Mouse (Mus musculus): ENCODE measurements around the gene Zdhhc1. TPM values are rescaled to one million over a fixed set of nuclear protein-coding genes. Genes with fewer than 3 reads are reported as not detected.

Zdhhc1 gene
- total RNA-seq, 2 experiments from 2014 or later, result 2.7 to 4.8 TPM

DNA sequence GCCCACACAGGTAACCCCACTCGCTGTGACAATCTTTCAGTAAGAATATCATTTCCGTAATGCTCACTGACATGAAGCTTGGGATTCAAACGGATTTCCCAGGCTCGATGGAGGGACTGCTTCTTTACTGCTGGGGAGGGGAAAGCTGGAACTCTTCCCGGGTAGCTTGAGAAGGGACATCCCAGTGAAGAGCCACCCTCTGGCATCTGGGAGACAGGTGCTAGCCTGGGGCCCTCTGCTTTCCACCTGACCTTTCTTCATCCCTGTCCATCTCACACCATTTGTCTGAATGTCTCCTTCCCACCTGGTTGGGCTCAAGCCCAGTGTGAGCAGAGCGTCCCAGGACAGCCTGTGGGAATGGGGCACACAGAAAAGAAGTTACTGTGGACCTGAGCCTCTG lies 30.5 kb downstream of the Zdhhc1 start:
- ATAC-seq (replicated peaks; ENCODE audit: poor library complexity), result no peak

DNA sequence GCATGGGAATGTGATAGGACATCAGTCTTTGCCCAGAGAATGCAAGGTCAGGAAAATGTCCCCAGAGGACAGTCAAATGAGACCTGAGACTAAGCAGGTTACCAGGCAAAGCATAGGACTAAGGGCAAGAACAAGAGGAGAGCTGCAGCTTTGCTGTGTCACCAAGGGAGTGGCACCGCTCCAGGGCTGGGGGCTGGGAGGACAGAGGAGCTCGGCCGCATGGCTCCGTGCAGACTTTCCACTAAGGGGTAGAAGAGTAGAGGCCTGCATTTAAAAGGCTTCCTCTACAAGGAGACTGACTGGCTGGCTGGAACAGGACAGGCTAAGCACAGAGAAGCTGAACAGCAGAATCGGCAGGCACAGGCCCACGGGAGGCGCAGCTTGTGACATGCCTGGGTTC lies 32.1 kb downstream of the Zdhhc1 start:
- peak; percentile 74 for ATAC-seq (replicated peaks; ENCODE audit: poor library complexity)

DNA sequence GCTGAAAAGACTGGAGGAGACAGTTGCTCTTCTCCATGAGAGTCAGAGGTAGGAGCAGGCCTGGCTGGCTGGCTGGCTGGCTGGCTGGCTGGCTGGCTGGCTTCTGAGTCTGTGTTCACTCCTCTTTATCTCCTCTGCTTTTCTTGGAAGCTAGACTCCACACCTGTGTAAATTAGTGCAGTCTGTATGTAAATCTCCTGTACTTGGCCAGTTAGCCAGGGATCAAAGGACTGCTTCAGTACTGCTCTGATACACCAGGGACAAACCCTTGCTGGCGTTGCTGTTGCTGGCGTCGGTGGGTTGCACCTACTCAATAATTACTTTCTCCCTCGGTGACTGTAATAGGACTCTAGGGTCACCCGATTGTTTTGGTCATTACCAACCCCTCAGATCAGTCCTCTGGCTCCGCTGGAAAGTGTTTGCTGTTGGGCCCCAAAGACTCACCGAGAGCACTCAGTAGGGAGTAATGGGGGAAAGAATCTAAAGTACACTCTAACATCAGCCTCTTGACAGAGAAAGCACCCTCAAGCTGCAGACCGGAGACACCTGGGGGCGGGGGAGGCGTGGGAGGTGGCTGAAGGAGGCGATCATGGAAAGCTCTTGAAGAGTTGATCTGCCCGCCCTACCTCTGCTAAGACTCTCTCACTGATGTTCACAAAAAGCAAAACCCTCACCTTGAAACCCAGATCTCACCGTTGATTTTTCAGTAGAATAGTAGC lies 35.5 kb downstream of the Zdhhc1 start:
- ATAC-seq (replicated peaks; ENCODE audit: poor library complexity), result no peak

DNA sequence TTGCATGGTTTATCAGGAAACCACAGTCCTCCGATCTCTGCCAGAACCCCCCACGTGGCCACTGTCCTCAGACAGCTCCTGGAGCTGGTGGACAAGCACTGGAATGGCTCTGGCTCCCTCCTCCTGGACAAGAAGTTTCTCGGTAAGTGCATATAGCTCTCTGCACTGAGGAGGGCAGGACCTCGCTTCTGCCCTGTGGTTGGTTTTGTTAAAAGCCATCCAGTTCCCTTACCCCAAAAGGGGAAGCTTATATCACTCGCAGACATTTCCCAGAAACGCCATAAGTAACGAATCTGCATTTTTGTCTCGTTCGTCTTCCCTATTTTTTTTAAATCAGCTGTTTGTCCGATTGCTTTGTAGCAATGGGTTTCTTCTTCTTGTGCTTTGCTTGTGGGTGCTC lies 41.5 kb downstream of the Zdhhc1 start:
- peak; percentile 74 for ATAC-seq (replicated peaks; ENCODE audit: poor library complexity)

DNA sequence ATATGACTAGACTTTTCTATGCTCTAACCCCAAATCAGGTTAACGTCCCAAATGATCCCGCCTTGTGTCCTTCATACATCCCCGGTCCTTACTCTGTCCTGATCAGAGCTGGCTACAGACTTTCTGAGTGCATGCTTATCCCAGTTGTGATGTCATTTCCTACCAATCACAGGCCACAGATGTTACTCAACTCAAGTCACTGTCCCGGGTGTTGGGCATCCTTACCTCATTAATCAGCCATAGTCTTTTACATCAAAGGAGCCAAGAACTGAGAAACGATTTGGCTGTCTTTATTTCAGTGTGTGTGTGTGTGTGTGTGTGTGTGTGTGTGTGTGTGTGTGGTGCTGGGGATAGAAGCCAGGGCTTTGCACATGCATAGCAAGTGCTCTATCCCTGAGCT lies 42.6 kb downstream of the Zdhhc1 start:
- ATAC-seq (replicated peaks; ENCODE audit: poor library complexity), result peak; percentile 50; the same call in 1 of the 2 replicates

DNA sequence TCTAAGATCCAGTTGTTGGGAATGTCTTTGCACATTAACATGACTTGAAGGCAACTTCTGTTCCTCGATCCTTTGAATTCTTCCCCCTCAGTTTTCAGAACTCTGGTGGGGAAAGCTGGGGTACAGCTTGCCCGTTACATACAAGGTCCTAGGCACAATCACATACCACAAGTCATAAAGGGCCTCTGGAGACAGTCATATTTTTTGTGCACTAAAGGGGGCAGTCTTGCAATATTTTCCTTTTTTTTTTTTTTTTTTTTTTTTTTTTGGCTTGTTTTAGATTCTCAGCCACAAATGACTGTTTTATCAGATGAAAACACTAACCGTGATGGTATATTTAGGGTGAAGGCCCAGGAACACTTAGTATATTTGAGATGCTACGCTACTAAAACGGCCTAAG lies 43.4 kb downstream of the Zdhhc1 start:
- peak; percentile 54 for ATAC-seq (replicated peaks; ENCODE audit: poor library complexity)

DNA sequence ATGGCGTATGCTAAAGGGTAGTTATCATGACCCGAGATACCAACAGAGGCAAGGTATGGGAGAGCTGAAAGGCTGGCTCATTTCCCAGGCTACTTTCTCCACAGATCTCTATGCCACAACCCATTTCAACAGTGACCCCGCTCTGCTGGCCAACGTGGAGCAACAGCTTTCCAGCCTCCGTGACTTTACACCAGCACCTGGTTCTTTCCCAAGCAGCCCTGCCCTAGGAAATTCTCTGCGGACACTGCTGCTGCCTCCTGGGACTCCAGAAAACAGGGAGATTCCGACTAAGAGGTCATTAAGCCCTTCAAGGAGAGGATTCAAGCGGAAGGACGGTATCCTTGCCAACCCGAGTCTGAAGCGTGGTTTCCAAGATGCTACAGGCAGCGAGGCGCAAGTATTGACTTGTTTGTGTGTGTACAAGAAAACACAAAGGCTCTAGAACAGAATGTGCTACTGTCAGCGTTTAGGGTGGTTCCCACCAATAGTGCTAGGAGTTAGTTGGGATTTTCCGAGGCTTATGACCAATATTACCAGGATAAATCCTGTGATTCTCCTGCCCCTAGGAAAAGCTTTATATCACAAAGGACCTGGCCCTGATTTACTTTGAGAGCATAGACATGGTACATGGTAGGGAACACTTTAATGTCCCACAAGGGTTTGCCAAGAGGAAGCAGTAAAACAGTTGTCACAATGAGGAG lies 44.6 kb downstream of the Zdhhc1 start:
- no peak for ATAC-seq (replicated peaks; ENCODE audit: poor library complexity)

DNA sequence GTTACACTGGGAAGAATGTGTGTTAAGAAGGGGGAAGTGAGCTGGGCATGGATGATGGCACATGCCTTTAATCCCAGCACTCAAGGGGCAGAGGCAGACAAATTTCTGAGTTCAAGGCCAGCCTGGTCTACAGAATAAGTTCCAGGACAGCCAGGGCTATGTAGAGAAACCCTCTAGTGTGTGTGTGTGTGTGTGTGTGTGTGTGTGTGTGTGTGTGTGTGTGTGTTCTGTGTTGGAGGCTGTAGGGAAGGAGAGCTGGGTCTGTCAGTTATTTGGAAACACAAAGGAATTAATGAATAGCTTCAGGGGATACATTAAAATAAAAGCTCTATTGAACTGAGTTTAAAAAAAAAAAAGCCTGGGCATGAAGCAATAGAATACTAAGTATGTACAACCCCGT lies 45.7 kb downstream of the Zdhhc1 start:
- ATAC-seq (replicated peaks; ENCODE audit: poor library complexity), result no peak

DNA sequence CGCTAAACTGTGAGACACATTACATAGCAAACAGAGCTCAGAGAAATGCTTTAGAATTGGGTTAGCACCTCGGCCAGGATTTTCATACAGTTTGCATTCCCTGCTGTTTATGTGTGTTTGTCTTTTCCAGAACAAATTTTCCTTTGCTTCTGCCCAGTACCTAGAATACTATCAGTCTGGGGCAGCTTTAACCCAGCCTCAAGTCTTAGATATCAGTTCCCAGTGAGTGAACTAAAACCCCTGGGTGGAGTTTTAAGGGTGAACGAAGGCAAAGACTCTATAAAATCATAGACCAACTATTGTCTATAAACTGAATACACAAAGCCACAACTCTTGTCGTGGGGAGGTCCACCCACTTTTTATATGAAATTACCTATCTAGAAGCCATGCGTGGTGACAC lies 48.1 kb downstream of the Zdhhc1 start:
- ATAC-seq (replicated peaks; ENCODE audit: poor library complexity), result peak; percentile 31

DNA sequence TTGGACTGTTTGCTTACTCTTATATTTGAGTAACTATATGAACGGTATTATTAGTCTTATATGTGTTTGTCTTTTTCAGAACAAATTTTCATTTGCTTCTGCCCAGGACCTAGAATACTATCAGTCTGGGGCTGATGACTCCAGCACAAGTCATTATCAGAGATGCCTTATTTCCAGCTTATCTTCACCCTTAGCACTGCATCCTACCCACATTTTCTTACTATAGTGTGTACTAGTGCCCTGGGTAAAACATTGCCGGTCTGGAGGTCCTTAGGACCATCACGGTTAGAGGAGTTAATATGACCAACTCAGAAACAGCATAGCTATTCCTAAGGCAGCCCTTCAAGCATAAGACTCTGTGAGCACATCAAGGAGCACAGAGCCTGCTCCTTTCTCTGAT lies 48.5 kb downstream of the Zdhhc1 start:
- peak; percentile 68 for ATAC-seq (replicated peaks; ENCODE audit: poor library complexity)

DNA sequence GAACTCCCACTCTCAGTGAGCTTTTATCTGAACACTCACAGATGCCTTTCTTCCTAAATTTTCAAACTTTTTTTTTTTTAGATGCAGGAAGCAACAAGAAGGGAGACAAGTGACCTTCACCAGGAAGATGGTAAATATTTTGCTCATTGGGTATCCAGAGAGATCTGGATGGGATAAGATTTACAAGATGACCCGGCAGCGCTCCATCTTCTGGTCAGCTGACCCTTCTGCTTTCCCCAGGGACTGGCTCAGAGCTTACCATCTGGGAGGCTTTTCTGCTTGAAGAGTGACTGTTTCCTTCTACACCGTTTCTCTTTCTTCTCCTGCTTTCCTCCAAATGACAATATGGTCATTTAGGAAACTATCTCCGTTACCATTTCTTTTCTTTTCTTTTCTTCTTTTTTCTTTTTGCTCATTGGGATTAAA lies 50.6 kb downstream of the Zdhhc1 start:
- ATAC-seq (replicated peaks; ENCODE audit: poor library complexity), result no peak

DNA sequence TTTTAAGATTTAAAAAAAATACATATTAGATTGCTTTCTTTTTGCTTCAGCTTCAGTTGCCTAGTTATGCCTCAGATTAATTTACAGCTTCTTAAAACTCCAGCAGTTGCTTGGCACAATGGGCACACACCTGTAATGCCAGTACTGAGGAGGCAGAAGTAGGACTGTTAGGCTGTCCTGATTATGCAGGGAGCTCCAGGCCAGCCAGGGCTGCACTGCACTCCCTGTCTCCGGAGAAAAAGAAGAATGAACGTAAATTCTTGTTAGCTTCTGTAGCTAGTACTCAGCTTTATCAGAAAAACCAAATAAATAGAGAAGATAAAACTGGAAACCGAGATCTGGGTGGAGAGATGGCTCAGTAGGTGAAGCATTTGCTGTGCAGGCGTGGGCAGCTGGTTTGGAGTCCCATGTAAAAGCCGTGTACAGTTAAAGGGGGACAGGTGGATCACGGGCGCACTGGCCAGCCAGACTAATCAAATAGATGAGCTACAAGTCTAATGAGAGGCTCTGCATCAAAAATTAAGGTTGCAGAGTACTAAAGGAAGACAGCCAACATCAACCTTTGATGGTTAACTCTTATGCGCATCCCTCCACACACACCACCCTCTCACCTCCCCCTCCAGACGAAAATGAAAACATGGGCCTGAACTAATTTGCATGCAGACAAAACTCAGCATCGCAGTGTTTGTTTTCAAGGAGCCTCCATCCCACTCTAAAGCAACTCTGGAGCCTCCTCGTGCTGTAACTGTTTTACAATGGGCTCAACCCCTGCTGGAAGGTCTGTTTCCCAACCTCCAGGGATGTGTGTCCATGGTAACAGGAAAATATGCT lies 51.2 kb downstream of the Zdhhc1 start:
- no peak for ATAC-seq (replicated peaks; ENCODE audit: poor library complexity)

DNA sequence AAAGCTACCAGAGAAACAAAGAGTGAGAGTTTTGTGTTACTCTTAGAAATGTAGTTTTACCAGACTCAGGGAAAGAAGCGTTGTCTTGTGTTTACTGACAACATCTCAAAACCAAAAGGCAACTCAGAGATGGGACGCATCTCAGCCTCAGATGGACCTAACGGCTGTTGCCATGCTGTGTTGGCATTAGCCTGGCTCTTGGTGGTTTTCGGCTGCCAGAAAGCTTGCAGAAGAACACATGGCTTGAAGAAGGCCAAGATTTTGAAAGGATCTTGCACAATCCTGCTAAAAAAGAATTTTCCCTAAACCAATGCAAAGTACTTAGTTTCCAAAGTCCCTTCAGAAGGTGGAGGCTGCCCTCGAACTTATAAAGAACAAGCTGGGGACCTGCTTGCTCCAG lies 54.0 kb downstream of the Zdhhc1 start:
- ATAC-seq (replicated peaks; ENCODE audit: poor library complexity), result no peak

DNA sequence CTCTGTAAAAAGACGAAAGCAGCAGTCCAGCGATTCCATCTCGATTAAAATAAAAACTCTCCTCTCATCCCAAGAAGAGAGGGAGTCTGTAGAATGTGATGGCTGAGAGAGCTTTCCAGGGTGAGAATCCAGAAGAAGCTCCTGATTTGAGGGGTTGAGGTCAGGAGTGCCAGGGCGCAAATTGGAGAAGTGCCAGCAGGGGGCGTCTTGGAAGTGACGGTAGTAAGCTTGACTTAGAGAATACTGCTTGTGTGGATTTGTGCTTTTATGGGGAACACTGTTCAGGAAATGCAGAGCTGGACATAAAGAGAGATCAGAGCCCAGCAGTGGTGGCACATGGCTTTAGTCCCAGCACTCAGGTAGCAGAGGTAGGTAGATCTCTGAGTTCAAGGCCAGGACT lies 55.3 kb downstream of the Zdhhc1 start:
- peak; percentile 58 for ATAC-seq (replicated peaks; ENCODE audit: poor library complexity)

DNA sequence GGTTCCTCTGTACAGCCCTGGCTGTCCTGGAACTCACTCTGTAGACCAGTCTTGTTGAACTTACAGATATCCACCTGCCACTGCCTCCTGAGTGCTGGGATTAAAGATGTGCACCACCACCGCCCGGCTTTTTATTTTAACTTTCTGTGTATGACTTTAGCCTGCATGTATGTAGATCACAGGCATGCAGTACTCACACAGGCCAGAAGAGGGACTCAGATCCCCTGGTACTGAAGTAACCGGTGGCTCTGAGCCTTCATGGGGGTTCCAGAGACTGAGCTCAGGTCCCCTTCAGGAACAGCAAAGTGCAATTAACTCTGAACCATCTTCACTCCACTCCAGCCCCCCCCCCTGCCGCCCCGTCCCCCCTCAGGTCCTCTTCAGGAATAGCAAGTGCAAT lies 57.8 kb downstream of the Zdhhc1 start:
- ATAC-seq (replicated peaks; ENCODE audit: poor library complexity), result peak; percentile 88

DNA sequence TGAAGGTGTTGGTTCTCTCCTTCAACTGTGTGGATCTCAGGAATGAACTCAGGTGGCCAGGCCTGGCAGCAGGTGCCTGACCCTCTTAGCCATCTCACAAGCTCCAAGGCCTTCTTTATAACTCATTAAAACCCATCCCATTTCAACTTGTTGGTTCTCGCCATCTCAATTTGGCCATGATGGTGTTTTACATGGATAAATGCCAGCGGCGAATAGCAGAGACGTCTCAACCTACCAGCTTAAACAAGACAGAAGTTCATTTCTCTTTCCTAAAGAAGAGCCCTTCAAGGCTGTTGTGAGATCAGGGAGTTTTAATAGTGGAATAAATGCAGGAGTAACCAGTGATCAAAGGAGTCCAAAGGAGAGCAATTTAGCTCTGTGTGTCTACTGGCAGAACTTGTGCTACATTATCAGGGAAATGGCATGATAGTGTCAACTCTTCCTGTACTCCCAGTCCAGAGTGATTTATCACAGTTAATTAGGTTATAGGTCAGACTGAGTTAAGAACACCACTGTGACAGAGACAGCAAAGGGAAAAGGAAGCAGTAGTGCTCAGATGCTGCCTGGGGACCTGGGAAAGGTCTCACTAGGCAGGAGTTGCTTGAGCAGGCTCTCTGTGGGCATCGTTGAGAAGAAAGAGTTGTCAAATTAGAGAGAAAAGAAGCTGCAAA lies 59.5 kb downstream of the Zdhhc1 start:
- no peak for ATAC-seq (replicated peaks; ENCODE audit: poor library complexity)

DNA sequence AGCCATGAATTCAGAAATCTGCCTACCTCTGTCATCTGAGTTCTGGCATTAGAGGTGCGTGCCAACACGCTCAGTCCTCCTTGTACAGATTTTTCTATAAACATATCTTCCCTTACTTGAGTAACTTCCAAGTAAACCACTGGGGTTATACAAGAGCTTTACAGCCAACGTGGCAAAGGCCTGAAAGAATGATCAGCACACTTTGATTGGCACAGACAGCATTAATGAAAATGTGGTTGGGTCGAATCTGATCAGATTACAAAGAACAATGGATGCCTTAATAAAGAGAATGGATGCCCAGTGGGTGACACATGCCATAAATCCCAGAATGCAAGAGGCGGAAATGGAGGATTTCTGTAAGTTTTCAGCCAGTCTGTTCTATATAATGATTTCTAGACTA lies 60.5 kb downstream of the Zdhhc1 start:
- no peak for ATAC-seq (replicated peaks; ENCODE audit: poor library complexity)

DNA sequence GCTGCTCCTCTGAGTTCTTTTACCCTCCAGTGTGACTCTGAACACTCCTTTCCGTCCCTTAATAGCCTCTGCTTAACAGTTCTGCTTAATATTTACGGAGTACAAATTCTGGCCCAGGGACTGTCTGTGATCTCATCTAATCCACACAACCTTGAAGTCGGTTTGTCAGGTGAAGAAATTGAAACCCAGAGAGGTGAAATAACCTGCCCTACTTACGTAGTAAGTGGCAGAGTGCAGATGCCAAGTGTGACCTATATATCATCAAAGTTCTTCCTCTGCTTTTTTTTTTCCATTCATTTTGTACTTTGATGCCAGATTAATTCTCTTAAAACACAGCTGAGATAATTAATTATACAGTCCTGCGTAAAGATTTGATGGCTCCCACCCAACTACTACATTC lies 62.6 kb downstream of the Zdhhc1 start:
- ATAC-seq (replicated peaks; ENCODE audit: poor library complexity), result no peak

DNA sequence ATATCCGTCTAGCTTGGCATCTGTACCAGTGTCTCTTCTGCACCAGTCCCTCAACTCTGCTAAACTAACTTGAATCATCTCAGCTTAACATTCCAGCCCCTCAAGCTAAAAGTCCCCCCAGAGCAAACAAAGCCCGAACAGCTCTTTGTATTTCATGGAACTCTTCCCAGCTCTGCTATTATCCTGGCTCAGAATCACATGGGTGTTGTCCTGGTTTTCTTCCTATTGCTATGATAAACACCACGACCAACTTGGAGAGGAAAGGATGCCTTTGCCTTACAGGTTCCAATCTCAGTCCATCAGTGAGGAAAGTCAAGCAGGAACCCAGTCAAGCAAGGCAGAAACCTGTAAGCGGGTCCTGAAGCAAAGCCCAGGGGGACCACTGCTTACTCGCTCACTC lies 63.2 kb downstream of the Zdhhc1 start:
- no peak for ATAC-seq (replicated peaks; ENCODE audit: poor library complexity)

DNA sequence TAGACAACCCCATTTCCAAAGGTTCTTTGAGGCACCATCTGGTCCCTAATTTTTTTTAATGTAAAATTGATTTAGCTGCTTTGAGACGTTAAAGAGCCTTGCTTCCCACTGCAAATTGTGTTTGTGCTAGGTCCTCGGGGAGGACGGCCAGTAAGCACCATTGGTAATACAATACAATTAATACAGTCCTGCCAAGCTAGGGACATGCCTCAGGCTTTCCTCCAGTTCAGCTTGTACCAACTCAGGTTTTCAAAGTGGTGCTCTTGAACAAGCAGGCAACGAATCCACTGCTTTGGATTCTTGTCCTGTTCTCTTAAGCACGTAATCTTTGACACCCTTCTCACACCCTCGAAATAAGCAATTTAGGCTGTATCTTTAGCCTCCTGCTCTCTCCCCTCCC lies 63.7 kb downstream of the Zdhhc1 start:
- no peak for ATAC-seq (replicated peaks; ENCODE audit: poor library complexity)
